Mouse (Mus musculus): ENCODE measurements at regions not wholly inside any gene's neighbourhood (a gene's known extent, or its start where the extent isn't known, plus 50 kb on each side); places are given as distances from the start of the nearest gene placed in this dataset.
"Not testable (repeated sequence)": the region's sequence is repeated elsewhere in the genome, so short reads cannot be mapped to it uniquely, and the experiment has no call there.

GRCm38 (mm10) chr6:100402716-100403115 lies 115.4 kb upstream of the Rybp start:
- Histone ChIP-seq H3K27me3 (ENCODE audit: control insufficient read depth, insufficient read depth, low read length, poor library complexity, severe bottlenecking) (no peaks in the 10 kb centered on the region), H3K36me3 (ENCODE audit: control insufficient read depth, insufficient read depth, low read length, poor library complexity, severe bottlenecking) (no peaks in the 10 kb centered on the region)
- peak; percentile 52 for DNase-seq (ENCODE audit: low read depth, low spot score)

- Histone ChIP-seq H3K36me3 (ENCODE audit: control insufficient read depth, insufficient read depth, low read length, poor library complexity, severe bottlenecking) (no peaks in the 10 kb centered on the region), H3K27me3 (ENCODE audit: control insufficient read depth, insufficient read depth, low read length, poor library complexity, severe bottlenecking) (no peaks in the 10 kb centered on the region)
- DNase-seq (ENCODE audit: low read depth, low spot score) = no peak
Measured at GRCm38 (mm10) chr6:100401728-100402127, 114.4 kb upstream of the Rybp start.

- H3K36me3 ChIP-seq (ENCODE audit: control insufficient read depth, insufficient read depth, low read length, poor library complexity, severe bottlenecking); DNase-seq (ENCODE audit: low read depth, low spot score); H3K27me3 ChIP-seq (ENCODE audit: control insufficient read depth, insufficient read depth, low read length, poor library complexity, severe bottlenecking): not testable (repeated sequence)
Measured at GRCm38 (mm10) chr6:100399387-100399786, 112.1 kb upstream of the Rybp start.

GRCm38 (mm10) chr6:100396311-100397200 lies 109.3 kb upstream of the Rybp start:
- H3K36me3 ChIP-seq (ENCODE audit: control insufficient read depth, insufficient read depth, low read length, poor library complexity, severe bottlenecking) = no peaks in the 10 kb centered on the region
- DNase-seq (ENCODE audit: low read depth, low spot score) = no peak
- H3K27me3 ChIP-seq (ENCODE audit: control insufficient read depth, insufficient read depth, low read length, poor library complexity, severe bottlenecking) = no peaks in the 10 kb centered on the region

- DNase-seq (ENCODE audit: low read depth, low spot score) = peak; percentile 26
- no peaks in the 10 kb centered on the region for H3K36me3 ChIP-seq (ENCODE audit: control insufficient read depth, insufficient read depth, low read length, poor library complexity, severe bottlenecking)
- H3K27me3 ChIP-seq (ENCODE audit: control insufficient read depth, insufficient read depth, low read length, poor library complexity, severe bottlenecking) = no peaks in the 10 kb centered on the region
Measured at GRCm38 (mm10) chr6:100390258-100390910, 103.1 kb upstream of the Rybp start.

GRCm38 (mm10) chr6:100387042-100387441 lies 99.8 kb upstream of the Rybp start:
- no peaks in the 10 kb centered on the region for H3K27me3 ChIP-seq (ENCODE audit: control insufficient read depth, insufficient read depth, low read length, poor library complexity, severe bottlenecking)
- DNase-seq (ENCODE audit: low read depth, low spot score) = no peak
- H3K36me3 ChIP-seq (ENCODE audit: control insufficient read depth, insufficient read depth, low read length, poor library complexity, severe bottlenecking) = no peaks in the 10 kb centered on the region

GRCm38 (mm10) chr6:100385640-100386039 lies 98.4 kb upstream of the Rybp start:
- Histone ChIP-seq H3K36me3 (ENCODE audit: control insufficient read depth, insufficient read depth, low read length, poor library complexity, severe bottlenecking) (no peaks in the 10 kb centered on the region), H3K27me3 (ENCODE audit: control insufficient read depth, insufficient read depth, low read length, poor library complexity, severe bottlenecking) (no peaks in the 10 kb centered on the region)
- no peak for DNase-seq (ENCODE audit: low read depth, low spot score)

GRCm38 (mm10) chr6:100381046-100381445 lies 93.8 kb upstream of the Rybp start:
- H3K36me3 ChIP-seq (ENCODE audit: control insufficient read depth, insufficient read depth, low read length, poor library complexity, severe bottlenecking) = no peaks in the 10 kb centered on the region
- H3K27me3 ChIP-seq (ENCODE audit: control insufficient read depth, insufficient read depth, low read length, poor library complexity, severe bottlenecking) = no peaks in the 10 kb centered on the region
- peak; percentile 63 for DNase-seq (ENCODE audit: low read depth, low spot score)

GRCm38 (mm10) chr6:100380536-100380935 lies 93.3 kb upstream of the Rybp start:
- Histone ChIP-seq H3K27me3 (ENCODE audit: control insufficient read depth, insufficient read depth, low read length, poor library complexity, severe bottlenecking) (no peaks in the 10 kb centered on the region), H3K36me3 (ENCODE audit: control insufficient read depth, insufficient read depth, low read length, poor library complexity, severe bottlenecking) (no peaks in the 10 kb centered on the region)
- peak; percentile 27 for DNase-seq (ENCODE audit: low read depth, low spot score)

GRCm38 (mm10) chr6:100379792-100380191 lies 92.5 kb upstream of the Rybp start:
- DNase-seq (ENCODE audit: low read depth, low spot score) = no peak
- H3K36me3 ChIP-seq (ENCODE audit: control insufficient read depth, insufficient read depth, low read length, poor library complexity, severe bottlenecking) = no peaks in the 10 kb centered on the region
- no peaks in the 10 kb centered on the region for H3K27me3 ChIP-seq (ENCODE audit: control insufficient read depth, insufficient read depth, low read length, poor library complexity, severe bottlenecking)

- Histone ChIP-seq H3K27me3 (ENCODE audit: control insufficient read depth, insufficient read depth, low read length, poor library complexity, severe bottlenecking) (no peaks in the 10 kb centered on the region), H3K36me3 (ENCODE audit: control insufficient read depth, insufficient read depth, low read length, poor library complexity, severe bottlenecking) (no peaks in the 10 kb centered on the region)
- DNase-seq (ENCODE audit: low read depth, low spot score) = no peak
Measured at GRCm38 (mm10) chr6:100378533-100378874, 91.2 kb upstream of the Rybp start.

- no peaks in the 10 kb centered on the region for H3K27me3 ChIP-seq (ENCODE audit: control insufficient read depth, insufficient read depth, low read length, poor library complexity, severe bottlenecking)
Measured at GRCm38 (mm10) chr6:100377828-100378532, 90.7 kb upstream of the Rybp start.

GRCm38 (mm10) chr6:100376656-100377055 lies 89.4 kb upstream of the Rybp start:
- Histone ChIP-seq H3K27me3 (ENCODE audit: control insufficient read depth, insufficient read depth, low read length, poor library complexity, severe bottlenecking) (no peaks in the 10 kb centered on the region), H3K36me3 (ENCODE audit: control insufficient read depth, insufficient read depth, low read length, poor library complexity, severe bottlenecking) (no peaks in the 10 kb centered on the region)
- DNase-seq (ENCODE audit: low read depth, low spot score) = no peak

More at GRCm38 (mm10) chr6:100377828-100378532, 90.7 kb upstream of the Rybp start:
- no peak for DNase-seq (ENCODE audit: low read depth, low spot score)
- no peaks in the 10 kb centered on the region for H3K36me3 ChIP-seq (ENCODE audit: control insufficient read depth, insufficient read depth, low read length, poor library complexity, severe bottlenecking)

GRCm38 (mm10) chr6:100370828-100371227 lies 83.5 kb upstream of the Rybp start:
- peak; percentile 34 for DNase-seq (ENCODE audit: low read depth, low spot score)
- Histone ChIP-seq H3K27me3 (ENCODE audit: control insufficient read depth, insufficient read depth, low read length, poor library complexity, severe bottlenecking) (no peaks in the 10 kb centered on the region), H3K36me3 (ENCODE audit: control insufficient read depth, insufficient read depth, low read length, poor library complexity, severe bottlenecking) (no peaks in the 10 kb centered on the region)

GRCm38 (mm10) chr6:100370358-100370757 lies 83.1 kb upstream of the Rybp start:
- DNase-seq (ENCODE audit: low read depth, low spot score) = peak; percentile 57

More at GRCm38 (mm10) chr6:100370358-100370757, 83.1 kb upstream of the Rybp start:
- Histone ChIP-seq H3K36me3 (ENCODE audit: control insufficient read depth, insufficient read depth, low read length, poor library complexity, severe bottlenecking) (no peaks in the 10 kb centered on the region), H3K27me3 (ENCODE audit: control insufficient read depth, insufficient read depth, low read length, poor library complexity, severe bottlenecking) (no peaks in the 10 kb centered on the region)
